Mouse (Mus musculus) embryonic facial prominence, embryonic 13.5 days (tissue): Measurements from ENCODE around the gene Taar5. TPM values are rescaled to one million over a fixed set of nuclear protein-coding genes. Genes with fewer than 3 reads are reported as not detected.

ENCODE experiments used
- ATAC-seq: fragments of 200-750 bp; cut with Nextera tagmentation; 2 replicates; pipeline ENCODE4 v1.8.0; 2017; ENCODE audit warnings: low read depth; ENCODE audit not compliant: insufficient number of reproducible peaks, insufficient read depth, low FRiP score, low TSS enrichment
- H3K27ac ChIP-seq: fragments of 300-500 bp; sonication (generic); 2 replicates; pipeline ENCODE4 v1.5.1; 2015; ENCODE audit warnings: moderate library complexity, mild to moderate bottlenecking, inconsistent platforms
- H3K27me3 ChIP-seq: fragments of 300-500 bp; sonication (generic); 2 replicates; pipeline ENCODE4 v1.6.1; 2015; ENCODE audit warnings: mild to moderate bottlenecking, inconsistent platforms
- H3K36me3 ChIP-seq: fragments of 300-500 bp; sonication (generic); 2 replicates; pipeline ENCODE4 v1.6.1; 2015; ENCODE audit warnings: mild to moderate bottlenecking, inconsistent platforms
- H3K4me1 ChIP-seq: fragments of 300-500 bp; sonication (generic); 2 replicates; pipeline ENCODE4 v1.6.1; 2015; ENCODE audit warnings: inconsistent platforms
- H3K4me2 ChIP-seq: fragments of 300-500 bp; sonication (generic); 2 replicates; pipeline ENCODE4 v1.6.1; 2015; ENCODE audit warnings: moderate library complexity, mild to moderate bottlenecking, inconsistent platforms
- H3K4me3 ChIP-seq: fragments of 300-500 bp; sonication (generic); 2 replicates; pipeline ENCODE4 v1.5.1; 2015; ENCODE audit warnings: mild to moderate bottlenecking, inconsistent platforms
- H3K9ac ChIP-seq: fragments of 300-500 bp; sonication (generic); 2 replicates; pipeline ENCODE4 v1.6.1; 2015; ENCODE audit warnings: mild to moderate bottlenecking, inconsistent platforms
- H3K9me3 ChIP-seq: fragments of 300-500 bp; sonication (generic); 2 replicates; pipeline ENCODE4 v1.6.1; 2016; ENCODE audit warnings: inconsistent platforms
- WGBS: fragments of 180-500 bp; shearing (Covaris S2); methylation state at CpG from one replicate; pipeline ENCODE4 v1.1.7; 2015; ENCODE audit warnings: mixed read lengths; 5-methylcytosine and 5-hydroxymethylcytosine counted together
- polyA plus RNA-seq: library from polyadenylated mRNA; unstranded; fragments of >200 nt; fragmentation: Nextera tagmentation; extraction: Ambion mirVana; gene quantifications from 2 replicates; pipeline ENCODE4 v1.2.1, GENCODE M21; 2015

Taar5 gene
- polyA plus RNA-seq, 1 experiment from 2014 or later = not detected

DNA sequence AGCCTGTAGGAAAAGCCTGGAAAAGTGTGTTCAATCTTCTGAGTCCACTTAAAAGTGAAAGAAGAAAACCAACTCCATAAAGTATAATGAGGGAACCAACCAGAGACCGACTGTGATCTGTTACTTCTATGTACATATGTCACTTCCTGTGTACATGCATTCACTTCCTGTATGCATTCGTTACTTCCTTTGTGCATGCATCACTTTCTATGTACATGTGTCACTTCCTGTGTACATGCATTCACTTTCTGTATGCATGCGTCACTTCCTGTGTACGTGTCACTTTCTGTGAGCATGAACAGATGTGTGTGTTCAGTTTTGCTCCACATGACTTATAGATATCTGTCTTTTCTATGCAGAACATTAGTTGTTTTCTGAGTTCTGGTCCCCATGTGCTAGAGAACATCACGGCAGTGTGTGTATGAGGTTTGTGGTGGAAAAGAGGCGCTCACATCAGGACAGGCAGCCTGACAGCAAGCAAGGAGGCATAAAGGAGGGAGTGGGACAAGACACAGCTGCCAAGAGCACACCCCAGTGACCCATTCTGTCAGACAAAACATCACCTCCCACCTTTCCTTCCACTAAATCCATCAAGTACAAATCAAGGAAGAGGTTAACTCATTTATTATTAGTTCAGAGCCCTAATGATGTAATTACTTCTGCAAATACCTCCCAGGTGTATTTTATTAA lies 5.4 kb upstream of the Taar5 start:
- Histone ChIP-seq H3K27me3 (no peaks in the 10 kb centered on the region), H3K9me3 (no peaks in the 10 kb centered on the region), H3K4me1 (no peaks in the 10 kb centered on the region), H3K36me3 (no peaks in the 10 kb centered on the region), H3K4me2 (no peak overlapping the region), H3K27ac (no peak overlapping the region), H3K9ac (no peak overlapping the region), H3K4me3 (no peak overlapping the region)
- WGBS = 89% methylated on average over 6 of the region's 6 CpGs
- ATAC-seq = no peak

DNA sequence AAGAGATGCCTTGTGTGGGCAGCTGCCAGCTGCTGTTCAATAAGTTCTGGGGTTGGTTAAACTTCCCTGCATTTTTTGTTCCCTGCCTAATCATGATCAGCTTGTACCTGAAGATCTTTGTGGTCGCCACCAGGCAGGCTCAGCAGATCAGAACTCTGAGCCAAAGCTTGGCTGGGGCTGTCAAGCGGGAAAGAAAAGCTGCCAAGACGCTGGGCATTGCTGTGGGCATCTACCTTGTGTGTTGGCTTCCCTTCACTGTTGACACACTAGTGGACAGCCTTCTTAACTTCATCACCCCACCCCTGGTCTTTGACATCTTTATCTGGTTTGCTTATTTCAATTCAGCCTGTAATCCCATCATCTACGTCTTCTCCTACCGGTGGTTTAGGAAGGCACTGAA lies 750 bp downstream of the Taar5 start:
- Histone ChIP-seq H3K9ac (no peak overlapping the region), H3K27ac (no peak overlapping the region), H3K4me3 (no peak overlapping the region), H3K4me1 (no peaks in the 10 kb centered on the region), H3K9me3 (no peaks in the 10 kb centered on the region), H3K27me3 (no peaks in the 10 kb centered on the region), H3K4me2 (no peak overlapping the region), H3K36me3 (no peaks in the 10 kb centered on the region)
- 81% methylated on average over 5 of the region's 5 CpGs for WGBS
- no peak for ATAC-seq

DNA sequence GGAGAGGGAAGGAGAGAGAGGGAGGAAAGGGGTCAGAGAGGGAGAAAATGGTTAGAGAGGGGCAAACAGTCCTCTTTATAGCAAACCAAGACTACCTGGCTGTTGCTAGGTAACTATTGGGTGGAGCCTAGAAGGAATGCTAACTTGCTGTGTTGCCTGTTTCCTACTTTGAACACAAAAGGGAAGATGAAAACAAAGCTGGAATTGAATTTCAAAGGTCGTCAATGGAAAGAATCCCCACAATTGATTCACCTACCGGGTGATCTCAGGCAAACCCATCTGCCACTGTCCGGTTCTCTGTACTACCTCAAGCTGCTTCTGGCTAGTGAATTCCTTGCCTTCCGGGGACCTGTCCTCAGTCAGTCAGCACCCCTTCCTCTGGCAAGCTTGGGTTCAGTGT lies 7.5 kb downstream of the Taar5 start:
- Histone ChIP-seq H3K27me3 (no peaks in the 10 kb centered on the region), H3K27ac (no peak overlapping the region), H3K9me3 (no peaks in the 10 kb centered on the region), H3K4me2 (no peak overlapping the region), H3K4me1 (no peaks in the 10 kb centered on the region), H3K4me3 (no peak overlapping the region), H3K36me3 (no peaks in the 10 kb centered on the region), H3K9ac (no peak overlapping the region)
- 44% methylated on average over 4 of the region's 4 CpGs for WGBS
- ATAC-seq = no peak

DNA sequence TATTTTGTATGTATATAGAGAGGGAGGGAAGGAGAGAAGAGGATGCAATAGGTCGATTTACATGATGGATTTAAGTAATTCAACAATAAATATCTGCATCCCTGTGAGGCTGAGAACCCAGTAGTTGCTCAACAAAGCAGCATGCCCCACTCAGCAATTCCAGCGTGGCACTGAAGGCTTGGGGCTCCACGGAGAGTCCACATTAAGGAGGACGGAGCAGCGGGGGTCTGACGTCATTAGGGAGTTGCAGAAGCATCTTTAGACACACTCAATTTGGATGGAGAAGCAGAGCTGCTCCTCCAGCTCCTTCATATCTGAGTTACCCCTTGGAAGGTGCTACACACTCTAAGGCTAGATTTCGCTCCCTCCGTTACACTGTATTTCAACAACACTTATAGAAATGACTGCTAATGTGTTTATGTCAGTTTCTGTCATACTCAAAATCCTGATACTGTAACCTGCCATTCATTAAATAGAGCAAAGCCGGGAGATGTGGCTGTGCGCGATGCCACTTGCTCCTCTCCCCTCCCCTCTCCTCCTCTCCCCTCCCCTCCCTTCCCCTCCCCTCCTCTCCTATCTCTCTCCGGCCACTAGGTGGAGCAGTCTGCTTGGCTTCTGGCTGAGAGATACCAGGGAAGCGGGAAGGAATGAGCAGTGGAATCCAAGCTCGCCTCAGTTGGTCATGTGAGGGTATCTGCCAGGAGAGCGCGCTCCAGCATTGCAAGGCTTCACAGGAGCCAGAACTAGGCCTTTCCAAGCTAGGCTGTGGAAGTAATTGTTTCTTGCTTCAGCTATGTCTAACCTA lies 8.6 kb downstream of the Taar5 start:
- no peak for ATAC-seq

DNA sequence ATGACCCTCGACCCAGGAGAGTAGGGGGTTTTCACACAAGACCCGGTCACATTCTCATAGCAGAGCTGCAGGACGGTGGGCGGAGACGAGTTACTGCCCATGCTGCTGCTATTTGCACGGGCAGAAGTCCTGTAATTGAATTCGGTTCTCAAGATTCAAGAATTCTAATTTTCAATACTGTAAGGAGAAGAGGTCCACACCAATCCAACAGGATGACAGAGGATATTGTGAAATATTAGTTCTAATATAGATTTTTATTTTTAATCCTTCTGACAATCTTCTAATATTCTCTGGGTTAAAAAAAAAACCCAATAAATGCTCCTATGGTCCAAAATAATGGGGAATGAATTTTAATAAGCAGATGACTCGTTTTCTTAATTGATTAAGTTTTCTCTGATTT lies 15.0 kb downstream of the Taar5 start, which contains the start of gene Taar6:
Gene Taar6 (minus strand): TSS at position 101 of the 400 bp plus-strand sequence.
- H3K9me3 ChIP-seq = no peaks in the 10 kb centered on the region
- no peaks in the 10 kb centered on the region for H3K36me3 ChIP-seq
- 72% methylated on average over 8 of the region's 8 CpGs for WGBS
- H3K4me2 ChIP-seq = no peak within 1 kb of the TSS
- H3K4me1 ChIP-seq = no peaks in the 10 kb centered on the region
- no peak within 1 kb of the TSS for H3K9ac ChIP-seq
- no peak within 1 kb of the TSS for H3K27ac ChIP-seq
- no peak for ATAC-seq
- no peaks in the 10 kb centered on the region for H3K27me3 ChIP-seq
- no peak within 1 kb of the TSS for H3K4me3 ChIP-seq

More for the DNA sequence above, 8.6 kb downstream of the Taar5 start:
- Histone ChIP-seq H3K9me3 (no peaks in the 10 kb centered on the region), H3K9ac (no peak overlapping the region), H3K4me2 (no peak overlapping the region), H3K27me3 (no peaks in the 10 kb centered on the region), H3K4me1 (no peaks in the 10 kb centered on the region), H3K36me3 (no peaks in the 10 kb centered on the region), H3K27ac (no peak overlapping the region), H3K4me3 (no peak overlapping the region)
- WGBS = 39% methylated on average over 16 of the region's 16 CpGs

DNA sequence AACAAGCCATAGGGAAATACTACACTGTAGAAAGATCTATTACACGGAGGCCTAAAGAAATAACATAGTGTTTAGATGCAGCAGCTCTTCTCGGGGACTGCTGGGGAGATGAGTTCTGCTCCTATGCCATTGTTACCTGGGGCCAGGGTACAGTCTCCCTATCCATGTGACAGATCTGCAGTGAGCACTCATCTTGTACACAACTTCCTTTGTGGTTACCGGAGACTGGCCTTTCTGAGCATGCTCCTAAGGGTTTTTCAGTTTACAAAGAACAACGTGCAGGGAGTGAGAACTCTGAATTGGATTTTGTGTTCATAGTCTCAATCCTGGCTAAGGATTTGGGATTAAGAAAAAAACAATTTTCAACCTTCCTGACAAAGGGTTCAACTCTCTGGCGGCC lies 15.9 kb downstream of the Taar5 start:
- WGBS = 77% methylated on average over 5 of the region's 5 CpGs
- no peak for ATAC-seq
- no peaks in the 10 kb centered on the region for H3K36me3 ChIP-seq
- no peaks in the 10 kb centered on the region for H3K27me3 ChIP-seq
- H3K9me3 ChIP-seq = no peaks in the 10 kb centered on the region
- no peak overlapping the region for H3K4me2 ChIP-seq
- H3K9ac ChIP-seq = no peak overlapping the region
- H3K27ac ChIP-seq = no peak overlapping the region
- no peaks in the 10 kb centered on the region for H3K4me1 ChIP-seq
- no peak overlapping the region for H3K4me3 ChIP-seq

DNA sequence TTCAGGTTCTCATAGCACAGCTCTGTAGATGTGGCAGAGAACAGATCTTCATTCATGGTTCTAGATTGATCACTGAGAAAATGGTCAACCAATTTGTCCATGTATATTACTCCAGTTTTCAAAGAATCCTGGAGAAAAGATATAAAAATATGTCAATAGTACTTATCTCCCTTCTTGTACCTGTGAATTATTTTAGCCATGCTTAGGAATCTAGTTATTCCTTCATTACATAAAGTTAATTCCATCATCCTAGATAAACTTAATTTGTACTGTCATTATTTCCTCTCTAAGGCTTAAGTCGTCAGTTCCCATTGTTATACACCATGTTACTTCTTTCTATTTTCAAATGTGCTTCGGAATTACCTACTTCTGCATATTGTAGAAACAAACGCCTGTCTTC lies 22.9 kb downstream of the Taar5 start, which contains the start of gene Taar7a:
Gene Taar7a (minus strand): TSS at position 101 of the 400 bp plus-strand sequence.
- Histone ChIP-seq H3K4me2 (no peak within 1 kb of the TSS), H3K27ac (no peak within 1 kb of the TSS), H3K4me3 (no peak within 1 kb of the TSS), H3K9me3 (no peaks in the 10 kb centered on the region), H3K36me3 (no peaks in the 10 kb centered on the region), H3K9ac (no peak within 1 kb of the TSS), H3K4me1 (no peaks in the 10 kb centered on the region), H3K27me3 (no peaks in the 10 kb centered on the region)
- 88% methylated on average over 3 of the region's 3 CpGs for WGBS
- no peak for ATAC-seq

DNA sequence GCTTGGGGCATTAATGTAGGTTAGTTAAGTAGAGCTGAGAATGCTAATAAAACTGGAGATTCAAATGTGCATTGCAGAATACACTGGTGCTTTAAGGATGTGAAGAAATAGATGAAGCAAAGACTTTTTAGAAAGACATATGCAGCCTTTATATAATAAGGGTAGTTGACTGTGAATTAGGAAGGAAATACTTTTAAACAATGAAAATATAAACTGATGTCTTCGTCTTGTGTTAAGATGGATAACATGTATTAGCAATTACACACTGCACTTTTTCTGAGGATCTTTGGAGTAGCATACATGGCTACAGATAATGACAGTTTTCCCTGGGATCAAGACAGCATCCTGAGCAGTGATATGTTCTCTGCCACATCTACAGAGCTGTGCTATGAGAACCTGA lies 29.1 kb downstream of the Taar5 start, which contains the start of gene Taar7b:
Gene Taar7b (plus strand): TSS at position 301 of the 400 bp plus-strand sequence.
- no peaks in the 10 kb centered on the region for H3K9me3 ChIP-seq
- H3K4me3 ChIP-seq = no peak within 1 kb of the TSS
- no peaks in the 10 kb centered on the region for H3K27me3 ChIP-seq
- H3K4me1 ChIP-seq = no peaks in the 10 kb centered on the region
- H3K4me2 ChIP-seq = no peak within 1 kb of the TSS
- ATAC-seq = no peak
- H3K36me3 ChIP-seq = no peaks in the 10 kb centered on the region
- 80% methylated on average over 1 of the region's 1 CpGs for WGBS
- no peak within 1 kb of the TSS for H3K9ac ChIP-seq
- no peak within 1 kb of the TSS for H3K27ac ChIP-seq

DNA sequence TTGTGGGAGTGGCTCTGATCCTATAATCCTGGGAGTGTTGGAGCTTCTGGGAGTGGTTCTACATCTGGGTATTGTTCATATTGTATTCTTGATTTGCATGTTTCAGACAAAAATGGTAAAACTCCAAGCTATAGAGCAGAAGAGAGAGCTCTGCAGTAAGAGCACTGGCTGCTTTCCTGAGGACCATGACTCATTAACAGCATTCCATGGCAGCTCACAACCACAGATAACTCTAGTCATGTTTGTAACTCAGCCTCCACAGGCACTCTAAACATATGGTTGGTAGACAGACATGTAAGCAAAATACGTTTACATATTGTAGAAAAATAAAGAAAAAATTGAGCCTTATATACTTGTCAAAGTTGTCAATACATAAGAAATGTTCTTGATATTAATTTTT lies 35.9 kb downstream of the Taar5 start:
- no peaks in the 10 kb centered on the region for H3K27me3 ChIP-seq
- no peak overlapping the region for H3K4me2 ChIP-seq
- ATAC-seq = no peak
- no peak overlapping the region for H3K27ac ChIP-seq
- WGBS = 72% methylated on average over 1 of the region's 1 CpGs
- no peaks in the 10 kb centered on the region for H3K36me3 ChIP-seq
- no peaks in the 10 kb centered on the region for H3K9me3 ChIP-seq
- H3K9ac ChIP-seq = no peak overlapping the region
- H3K4me3 ChIP-seq = no peak overlapping the region
- no peaks in the 10 kb centered on the region for H3K4me1 ChIP-seq

DNA sequence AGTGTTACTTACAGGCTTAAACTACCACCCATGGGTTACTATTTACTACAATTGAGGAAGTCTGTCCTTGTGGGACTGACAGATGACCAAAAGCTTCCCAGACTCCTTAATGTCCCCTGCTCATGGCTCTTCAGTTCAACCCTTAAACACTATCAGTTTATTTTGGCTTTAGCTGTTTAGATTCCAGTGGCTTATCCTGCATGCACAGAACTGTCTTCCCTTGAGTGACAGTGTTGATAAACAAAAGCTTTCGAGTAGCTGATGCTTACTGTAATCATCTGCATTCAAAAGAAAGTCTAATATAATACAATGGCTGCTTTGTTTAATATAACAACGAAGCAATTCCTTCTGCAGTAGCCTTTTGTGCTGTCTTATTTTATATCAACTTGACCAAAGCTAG lies 36.5 kb downstream of the Taar5 start:
- H3K27ac ChIP-seq = no peak overlapping the region
- no peak overlapping the region for H3K4me2 ChIP-seq
- H3K9ac ChIP-seq = no peak overlapping the region
- H3K27me3 ChIP-seq = no peaks in the 10 kb centered on the region
- no peaks in the 10 kb centered on the region for H3K36me3 ChIP-seq
- WGBS = 60% methylated on average over 2 of the region's 2 CpGs
- no peaks in the 10 kb centered on the region for H3K9me3 ChIP-seq
- no peak overlapping the region for H3K4me3 ChIP-seq
- no peak for ATAC-seq
- H3K4me1 ChIP-seq = no peaks in the 10 kb centered on the region

DNA sequence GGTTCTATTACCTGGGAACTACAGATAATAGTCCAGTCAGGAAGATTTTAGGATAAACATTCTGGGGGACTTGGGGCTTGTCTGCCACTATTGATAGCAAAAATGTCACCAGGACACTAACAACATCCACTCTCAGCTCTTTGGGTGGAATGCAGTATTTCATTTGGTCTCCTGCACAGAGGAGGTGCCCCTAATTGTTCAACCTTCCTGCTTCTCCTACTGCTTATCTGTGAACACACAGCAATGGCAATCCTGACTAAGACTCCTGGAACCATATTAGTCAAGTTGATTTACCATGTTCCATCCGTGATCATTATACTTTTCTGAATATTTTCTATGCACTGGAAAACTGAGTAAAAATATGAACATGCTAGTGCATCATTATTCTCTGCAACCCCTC lies 37.6 kb downstream of the Taar5 start:
- Histone ChIP-seq H3K9me3 (no peaks in the 10 kb centered on the region), H3K27me3 (no peaks in the 10 kb centered on the region), H3K4me3 (no peak overlapping the region), H3K4me2 (no peak overlapping the region), H3K9ac (no peak overlapping the region), H3K36me3 (no peaks in the 10 kb centered on the region), H3K4me1 (no peaks in the 10 kb centered on the region), H3K27ac (no peak overlapping the region)
- ATAC-seq = no peak
- 90% methylated on average over 1 of the region's 1 CpGs for WGBS
